In the genomic region with DNA sequence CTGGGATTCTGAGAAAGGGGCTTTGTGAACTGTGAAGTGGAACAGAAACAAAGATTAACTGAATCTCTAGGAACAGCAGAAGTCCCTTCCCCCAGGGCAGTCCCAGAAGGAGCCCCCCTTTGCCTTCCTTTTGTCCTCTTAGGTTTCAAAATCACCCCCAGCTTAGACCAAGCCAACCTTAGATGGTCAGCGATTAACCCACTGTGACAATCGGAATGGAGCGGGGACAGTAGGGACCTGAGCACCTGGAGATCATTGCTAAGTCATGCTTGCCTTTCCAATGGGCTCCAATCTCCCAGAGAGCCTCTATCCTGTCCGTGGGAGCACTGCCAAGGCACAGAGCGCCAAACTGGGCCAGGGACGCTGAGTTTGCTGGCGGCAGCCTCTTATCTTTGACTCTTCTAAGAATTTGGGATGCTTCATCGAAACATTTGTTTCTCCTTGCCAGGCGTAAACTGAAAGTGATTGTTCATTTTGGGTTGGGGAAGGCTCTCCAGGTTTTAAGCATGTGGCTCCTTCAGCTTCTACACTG, we compare ENCODE assay signal across 14 mouse cellular contexts.
DNase-seq lines count a peak whose midpoint lies in the region; ATAC-seq lines count a peak whose summit lies in the region.
"Had no signal": no experiment of that assay in that cellular context is flagged by ENCODE, and none has a peak within 500 bp of the region (broad histone marks: within the 10 kb centered on the region; RNA-seq: fewer than 3 reads in every experiment).

No protein-coding gene starts in this region.

- no peaks in the 10 kb centered on the region for H3K9me3 ChIP-seq in kidney, embryonic 15.5 days (replicated peaks)
- H3K9me3 ChIP-seq in hindbrain, embryonic 14.5 days (ENCODE audit: control insufficient read depth, low read length), result no peaks in the 10 kb centered on the region
- H3K9me3 ChIP-seq: embryonic facial prominence, embryonic 13.5 days; forebrain, embryonic 15.5 days; limb, embryonic 10.5 days had no signal

- no peaks in the 10 kb centered on the region for H3K27me3 ChIP-seq in kidney, embryonic 15.5 days
- no peaks in the 10 kb centered on the region for H3K27me3 ChIP-seq in hindbrain, embryonic 14.5 days (ENCODE audit: control insufficient read depth, insufficient read depth, low read length)
- H3K27me3 ChIP-seq: embryonic facial prominence, embryonic 13.5 days had no signal

- peak; percentile 24 to 40 for DNase-seq in cerebellum, adult 18-20 months
- DNase-seq in cerebellum, adult 11 months, result no peak
- no peak for DNase-seq in kidney, adult 11 months
- peak; percentile 38 for DNase-seq in urinary bladder, postnatal 14 days (ENCODE audit: low spot score)
- DNase-seq in urinary bladder, adult 2 months (ENCODE audit: low spot score), result no peak
- no peak for DNase-seq in hindbrain, embryonic 14.5 days (ENCODE audit: low spot score)
- DNase-seq in spleen, postnatal 4 days (ENCODE audit: low spot score in 2 of 2), result no peak
- DNase-seq: thymus, adult 2 months had no signal

- no peaks in the 10 kb centered on the region for H3K36me3 ChIP-seq in kidney, embryonic 15.5 days
- no peaks in the 10 kb centered on the region for H3K36me3 ChIP-seq in hindbrain, embryonic 14.5 days (replicated peaks; ENCODE audit: control insufficient read depth, insufficient read depth)
- H3K36me3 ChIP-seq: embryonic facial prominence, embryonic 13.5 days; forebrain, embryonic 15.5 days; limb, embryonic 10.5 days had no signal

- H3K9ac ChIP-seq in kidney, embryonic 15.5 days, result no peak overlapping the region
- H3K9ac ChIP-seq in hindbrain, embryonic 14.5 days, result no peak overlapping the region
- H3K9ac ChIP-seq: embryonic facial prominence, embryonic 13.5 days; forebrain, embryonic 15.5 days had no signal

- no peak overlapping the region for H3K4me2 ChIP-seq in kidney, embryonic 15.5 days
- H3K4me2 ChIP-seq in hindbrain, embryonic 14.5 days (replicated peaks), result no peak overlapping the region
- H3K4me2 ChIP-seq: embryonic facial prominence, embryonic 13.5 days; forebrain, embryonic 15.5 days had no signal

- peak; percentile 58 for ATAC-seq in kidney, embryonic 15.5 days (replicated peaks; ENCODE audit: low FRiP score)
- no peak for ATAC-seq in hindbrain, embryonic 14.5 days (ENCODE audit: low FRiP score)
- ATAC-seq: forebrain, embryonic 15.5 days had no signal

- H3K27ac ChIP-seq in kidney, embryonic 15.5 days, result peak overlapping the region; percentile 59
- no peak overlapping the region for H3K27ac ChIP-seq in hindbrain, embryonic 14.5 days
- H3K27ac ChIP-seq: embryonic facial prominence, embryonic 13.5 days; forebrain, embryonic 15.5 days; heart, adult 2 months; layer of hippocampus, adult 2 months; limb, embryonic 10.5 days had no signal

- no peak overlapping the region for H3K4me3 ChIP-seq in kidney, embryonic 15.5 days (replicated peaks)
- H3K4me3 ChIP-seq in hindbrain, embryonic 14.5 days (replicated peaks; ENCODE audit: low read length), result no peak overlapping the region
- H3K4me3 ChIP-seq: embryonic facial prominence, embryonic 13.5 days; forebrain, embryonic 15.5 days; heart, adult 2 months; layer of hippocampus, adult 2 months; limb, embryonic 10.5 days had no signal

- WGBS in kidney, embryonic 15.5 days, result 65% methylated on average over 9 of the region's 9 CpGs
- 76% methylated on average over 9 of the region's 9 CpGs for WGBS in hindbrain, embryonic 14.5 days

- H3K4me1 ChIP-seq in kidney, embryonic 15.5 days, result peaks cover 49% of the 10 kb centered on the region
- H3K4me1 ChIP-seq in hindbrain, embryonic 14.5 days (replicated peaks; ENCODE audit: control insufficient read depth, insufficient read depth, low read length), result 0 out of 2 replicates have a peak, but pooled peaks cover 11% of the 10 kb centered on the region

Comparison
In these comparisons a context has a peak if more than half of its experiments do, and no peak if none do; other contexts are left out.
1. DNase-seq: peak in cerebellum, adult 18-20 months (2 of 2) and urinary bladder, postnatal 14 days (single experiment); none in cerebellum, adult 11 months (single experiment), kidney, adult 11 months (single experiment), urinary bladder, adult 2 months (single experiment), hindbrain, embryonic 14.5 days (single experiment) and spleen, postnatal 4 days (0 of 2).